Mouse (Mus musculus) MN1 (cell line): ENCODE measurements at regions not wholly inside any gene's neighbourhood (a gene's known extent, or its start where the extent isn't known, plus 50 kb on each side); places are given as distances from the start of the nearest gene placed in this dataset.

ENCODE experiments used
- DNase-seq: peaks from one replicate; pipeline ENCODE4 v3.0.0-alpha.2; 2016; ENCODE audit warnings: low spot score

DNA sequence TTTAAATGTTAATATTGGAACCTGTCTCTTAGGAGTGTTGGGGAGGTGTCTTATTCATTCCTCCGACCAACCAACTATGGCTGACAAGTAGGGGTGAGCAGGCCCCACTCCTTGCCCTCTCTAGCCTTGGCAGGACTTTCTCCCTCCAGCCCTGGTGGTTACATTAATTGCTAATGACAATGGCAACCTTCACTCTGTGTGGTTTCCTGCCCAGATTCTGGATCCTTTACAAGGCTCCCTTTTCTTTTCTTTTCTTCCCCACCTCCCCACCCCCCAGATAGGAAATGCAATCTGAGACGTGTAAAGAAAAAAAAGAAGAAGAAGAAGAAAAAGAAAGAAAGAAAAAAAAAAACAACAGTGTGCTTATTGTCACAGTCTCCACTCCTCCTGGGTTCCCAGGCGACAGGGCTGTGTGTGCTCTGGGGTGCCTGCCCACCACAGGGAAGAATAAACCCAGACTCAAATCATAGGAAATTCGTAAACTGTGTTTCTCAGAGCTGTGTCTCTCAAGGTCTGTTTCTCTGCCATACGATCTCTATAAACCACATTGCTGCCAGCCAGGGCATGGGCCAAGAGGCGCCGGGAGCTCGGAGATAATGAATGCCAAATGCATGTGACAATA is 637.6 kb downstream of the Insc start:
- no peak for DNase-seq

DNA sequence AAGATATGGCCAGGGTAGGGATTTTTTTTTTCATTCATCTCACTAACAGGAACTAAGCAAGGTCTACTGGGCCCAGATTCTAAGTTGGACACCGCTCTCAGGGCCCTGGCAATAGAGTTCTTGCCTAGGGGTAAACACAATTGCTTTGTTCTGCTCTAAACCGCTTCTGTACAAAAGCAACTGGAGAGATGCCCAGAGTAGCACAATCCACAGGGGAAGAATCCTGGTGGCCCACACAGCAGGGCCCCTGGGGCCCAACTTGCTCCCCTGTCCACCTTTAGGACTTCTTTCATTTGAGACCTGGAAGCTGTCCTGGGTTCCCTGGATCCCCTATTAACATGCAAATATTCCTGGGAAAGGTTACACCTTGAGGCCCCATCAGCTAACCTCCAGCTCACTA is 639.4 kb downstream of the Insc start:
- no peak for DNase-seq

DNA sequence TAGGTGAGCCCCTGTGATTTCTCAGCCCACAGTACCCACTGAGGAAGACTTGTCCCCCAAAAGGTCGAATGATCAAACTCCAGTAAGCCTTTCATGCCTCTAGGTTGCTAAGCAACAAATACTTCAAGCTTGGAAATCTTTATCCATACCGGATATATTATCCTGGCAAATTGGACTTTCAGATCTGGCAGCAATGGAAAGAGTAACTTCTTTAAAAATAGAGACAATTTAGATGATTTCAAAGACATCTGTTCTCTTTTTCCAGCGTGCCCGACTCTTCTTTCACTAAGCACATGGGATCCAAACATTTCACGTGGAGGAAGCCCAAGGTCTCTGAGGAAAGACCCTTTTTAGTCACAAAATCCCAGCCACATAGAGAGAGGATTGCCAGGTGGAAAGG is 645.4 kb downstream of the Insc start:
- no peak for DNase-seq

DNA sequence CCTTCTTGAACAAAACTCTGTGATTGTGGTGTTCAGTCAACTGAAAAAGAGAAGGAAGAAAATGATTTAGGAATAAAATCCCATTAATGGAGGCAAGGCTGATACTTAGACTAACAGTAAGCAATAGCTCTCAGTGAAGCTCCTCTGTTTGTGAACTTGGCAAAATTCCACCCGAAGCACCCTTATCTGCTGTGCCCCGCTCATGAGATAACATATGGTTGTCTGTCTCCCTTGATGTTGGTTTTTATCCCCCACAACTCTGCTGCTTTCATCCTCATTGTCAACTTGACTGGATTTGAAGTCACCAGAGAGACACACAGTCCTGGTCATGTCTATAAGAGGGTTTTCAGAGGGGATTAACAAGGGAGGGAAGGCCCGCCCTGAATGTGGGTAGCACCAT is 646.1 kb downstream of the Sox6 start:
- DNase-seq, result no peak

DNA sequence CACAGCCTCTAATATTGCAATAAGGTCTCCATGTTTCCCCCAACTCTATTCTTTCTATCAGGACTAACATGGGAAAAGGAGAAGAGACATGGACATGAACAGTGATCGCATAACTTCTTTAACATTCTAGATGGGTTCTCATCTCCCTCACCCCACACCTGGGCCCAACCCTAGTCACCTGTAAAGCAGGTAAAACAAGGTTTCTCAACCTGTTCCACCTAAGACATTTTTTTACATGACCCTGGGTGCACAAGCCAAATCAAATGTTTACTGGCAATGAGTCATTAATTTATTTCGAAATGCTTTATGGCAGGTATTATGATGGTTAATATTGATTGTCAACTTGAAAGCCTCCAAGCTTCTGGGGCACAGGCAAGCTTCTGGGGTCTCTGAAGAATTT is 640.4 kb downstream of the Sox6 start:
- DNase-seq, result no peak

DNA sequence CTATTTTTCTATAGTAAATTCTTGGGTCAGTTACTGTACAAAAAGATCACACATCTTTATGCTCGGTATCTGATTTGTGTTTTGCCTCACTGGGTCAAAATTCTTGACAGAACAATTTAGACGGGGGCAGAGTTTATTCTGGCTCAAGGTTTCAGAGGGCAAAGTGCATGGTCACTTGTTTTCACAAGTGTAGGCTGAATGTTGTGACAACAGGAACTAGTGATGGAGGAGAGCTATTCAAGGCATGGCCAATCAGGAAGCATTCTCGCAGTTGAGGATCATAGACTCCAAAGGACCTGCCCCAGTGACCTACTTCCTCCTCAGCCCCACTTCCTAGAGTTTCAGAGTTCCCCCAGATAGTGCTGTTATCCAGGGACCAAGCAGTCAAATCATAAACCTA is 639.1 kb downstream of the Sox6 start:
- DNase-seq, result no peak

DNA sequence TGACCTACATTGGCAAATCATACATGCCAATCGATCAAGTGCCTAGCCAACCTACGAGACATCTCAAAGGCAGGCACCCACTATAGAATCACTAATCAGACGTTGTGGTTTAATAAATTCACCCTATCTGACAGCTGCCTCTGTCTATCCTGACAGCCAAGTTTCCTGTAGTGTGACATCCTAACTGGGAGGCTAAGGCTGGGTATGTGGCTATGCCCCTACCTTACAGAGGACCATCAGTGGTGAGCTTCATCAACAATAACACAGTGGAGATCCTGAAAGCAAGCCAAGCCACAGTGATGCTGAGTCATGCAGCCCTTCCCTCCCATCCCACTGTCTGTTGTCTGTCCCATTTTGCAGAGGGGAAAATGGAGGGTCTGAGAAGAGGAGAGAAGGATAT is 630.7 kb downstream of the Sox6 start:
- DNase-seq, result no peak

DNA sequence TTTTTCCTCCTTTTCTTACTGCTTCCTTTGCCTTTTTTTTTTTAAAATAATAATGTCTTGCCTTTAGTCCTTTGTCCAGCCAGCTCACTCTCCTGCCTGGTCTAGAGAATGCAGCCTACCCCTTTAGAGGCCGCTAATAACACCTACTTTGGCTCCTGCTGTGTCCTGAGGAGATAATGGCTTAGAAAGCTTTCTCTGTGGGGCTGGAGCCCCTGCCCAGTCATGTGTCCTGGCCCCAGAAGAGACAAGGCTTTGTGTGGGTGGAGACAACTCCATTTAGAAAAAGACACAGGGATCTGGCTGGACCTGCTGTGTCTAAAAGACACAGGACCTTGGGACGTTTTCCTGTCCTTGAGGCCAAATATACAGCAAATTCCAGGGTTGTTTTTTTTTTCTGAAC is 629.7 kb downstream of the Sox6 start:
- no peak for DNase-seq

DNA sequence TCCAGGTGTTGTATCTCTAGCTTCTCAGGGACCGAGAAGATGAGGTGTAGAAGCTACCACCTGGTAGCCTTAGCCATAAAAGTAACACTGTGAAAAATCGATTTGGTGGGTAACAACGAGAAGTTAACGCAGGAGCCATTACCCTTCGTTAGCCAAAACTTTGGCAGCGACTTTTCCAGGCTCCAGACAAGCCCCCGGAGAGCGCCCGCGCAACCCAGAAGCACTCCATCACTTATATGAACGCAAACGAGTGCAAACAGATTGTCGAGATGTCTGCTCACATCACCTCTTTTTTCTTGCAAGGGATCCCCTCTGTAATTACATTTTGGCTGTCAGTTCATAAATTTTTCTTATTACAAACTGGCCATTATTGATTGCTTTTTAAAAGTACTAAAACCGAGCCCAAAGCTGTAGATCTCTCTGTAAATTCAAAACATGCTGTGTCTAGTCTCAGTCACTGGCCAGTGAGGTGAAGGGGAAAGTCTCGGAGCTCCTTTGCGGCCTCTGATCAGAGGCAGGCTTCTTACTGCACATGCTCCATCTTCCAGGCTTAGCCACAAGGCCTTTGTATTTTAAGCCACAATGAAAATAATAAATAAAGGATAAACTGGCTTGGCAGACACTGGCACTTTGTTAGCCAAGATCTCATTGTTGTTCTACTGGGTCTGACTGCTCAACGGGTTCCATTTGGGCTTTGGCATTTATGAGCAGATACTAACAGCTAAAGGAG is 627.9 kb downstream of the Sox6 start:
- DNase-seq, result no peak

DNA sequence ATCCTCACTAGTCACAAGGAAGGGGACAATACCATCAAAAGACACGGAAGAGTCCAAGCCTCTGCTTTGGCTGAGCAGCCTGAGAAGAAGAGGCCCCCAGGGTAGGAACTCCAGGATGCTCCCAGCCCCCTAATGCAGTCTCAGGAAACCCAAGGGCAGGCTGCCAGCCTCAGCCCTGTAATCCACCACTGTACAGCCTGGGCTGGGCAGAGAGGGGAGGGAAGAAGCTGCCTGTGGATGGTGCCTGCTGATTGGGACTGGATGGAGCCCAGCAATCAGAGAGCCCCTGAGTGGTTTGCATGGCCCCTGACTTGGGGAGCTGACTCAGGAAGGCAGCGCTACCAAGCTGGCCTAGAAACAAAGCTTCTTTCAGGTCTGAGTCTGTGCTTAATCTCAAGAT is 627.1 kb downstream of the Sox6 start:
- DNase-seq, result no peak

DNA sequence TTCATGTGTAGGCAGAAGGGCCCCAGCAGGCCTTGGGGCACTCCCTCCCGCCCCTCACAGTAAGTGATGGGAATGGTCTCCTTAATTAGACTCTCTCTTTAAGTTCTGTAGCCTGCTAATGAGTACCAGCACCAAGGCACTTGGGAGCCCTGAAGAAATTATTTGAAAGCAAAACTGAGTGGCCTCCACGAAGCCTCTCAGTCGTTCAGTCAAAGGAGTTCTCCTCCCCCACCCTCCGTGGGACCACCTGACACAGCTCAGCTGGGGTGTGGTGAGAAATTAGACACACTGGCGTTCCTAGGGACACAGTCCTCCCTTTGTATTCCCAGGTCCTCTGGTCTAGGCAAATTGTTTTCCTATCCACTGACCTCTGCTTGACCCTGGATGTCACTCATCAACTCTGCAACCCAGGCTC is 623.4 kb downstream of the Sox6 start:
- no peak for DNase-seq
